Mouse (Mus musculus) liver, embryonic 11.5 days (tissue): ENCODE data around the gene Gm20422. TPM values are rescaled to one million over a fixed set of nuclear protein-coding genes. Genes with fewer than 3 reads are reported as not detected.
A peak's percentile ranks its signal among the peaks of the same experiment; 100 is the strongest.

Experiments
- ATAC-seq: fragments of 200-750 bp; cut with Nextera tagmentation; replicated peaks from 2 replicates; pipeline ENCODE4 v1.8.0; 2017; ENCODE audit warnings: moderate number of reproducible peaks, mild to moderate bottlenecking, moderate TSS enrichment, moderate library complexity; ENCODE audit not compliant: low FRiP score
- DNase-seq: peaks from one replicate; pipeline ENCODE4 v3.0.0-alpha.2; 2017; ENCODE audit warnings: low spot score
- H3K27ac ChIP-seq: fragments of 300-500 bp; sonication (generic); 2 replicates; pipeline ENCODE4 v1.5.1; 2014; ENCODE audit warnings: mild to moderate bottlenecking, low read depth, low read length, control low read depth
- H3K27me3 ChIP-seq: fragments of 300-500 bp; sonication (generic); replicated peaks from 2 replicates; pipeline ENCODE4 v1.6.1; 2014; ENCODE audit warnings: low read length, mixed read lengths; ENCODE audit not compliant: control insufficient read depth, insufficient read depth
- H3K36me3 ChIP-seq: fragments of 300-500 bp; sonication (generic); 2 replicates; pipeline ENCODE4 v1.6.1; 2014; ENCODE audit warnings: mild to moderate bottlenecking, low read length, moderate library complexity, mixed read lengths; ENCODE audit not compliant: control insufficient read depth, insufficient read depth
- H3K4me1 ChIP-seq: fragments of 300-500 bp; sonication (generic); replicated peaks from 2 replicates; pipeline ENCODE4 v1.6.1; 2014; ENCODE audit warnings: low read length, mixed read lengths; ENCODE audit not compliant: control insufficient read depth, insufficient read depth
- H3K4me2 ChIP-seq: fragments of 300-500 bp; sonication (generic); 2 replicates; pipeline ENCODE4 v1.6.1; 2014; ENCODE audit warnings: mild to moderate bottlenecking, control low read depth, moderate library complexity
- H3K4me3 ChIP-seq: fragments of 300-500 bp; sonication (generic); 2 replicates; pipeline ENCODE4 v1.5.1; 2014; ENCODE audit warnings: low read depth, low read length, control low read depth
- H3K9ac ChIP-seq: fragments of 300-500 bp; sonication (generic); 2 replicates; pipeline ENCODE4 v1.6.1; 2014; ENCODE audit warnings: low read depth, low read length, control low read depth
- H3K9me3 ChIP-seq: fragments of 300-500 bp; sonication (generic); 2 replicates; pipeline ENCODE4 v1.6.1; 2016; ENCODE audit warnings: low read length, inconsistent platforms, mixed read lengths; ENCODE audit not compliant: control insufficient read depth
- WGBS: fragments of 180-500 bp; shearing (Covaris S2); extraction: QIAGEN DNeasy Blood & Tissue Kit; methylation state at CpG from one replicate; pipeline ENCODE4 v1.1.7; 2014; 5-methylcytosine and 5-hydroxymethylcytosine counted together
- polyA plus RNA-seq: library from polyadenylated mRNA; unstranded; fragments of >200 nt; fragmentation: Nextera tagmentation; extraction: Ambion mirVana; gene quantifications from 2 replicates; pipeline ENCODE4 v1.2.1, GENCODE M21; 2014

The Gm20422 gene
- polyA plus RNA-seq, 1 experiment from 2014 or later: 0.70 TPM

- peak overlapping the region; percentile 74 for H3K4me3 ChIP-seq
- H3K27ac ChIP-seq: peak overlapping the region; percentile 91
- H3K36me3 ChIP-seq: peaks cover 14% of the 10 kb centered on the region
- peak overlapping the region; percentile 85 for H3K4me2 ChIP-seq
- DNase-seq (no peak), ATAC-seq (peak; percentile 12; the same call in 1 of the 2 replicates)
- peaks cover 22% of the 10 kb centered on the region for H3K4me1 ChIP-seq
- 22% methylated on average over 11 of the region's 11 CpGs for WGBS
- H3K27me3 ChIP-seq: no peaks in the 10 kb centered on the region
- H3K9ac ChIP-seq: peak overlapping the region; percentile 85
- H3K9me3 ChIP-seq: no peaks in the 10 kb centered on the region
These were observed 15.7 kb upstream of the Gm20422 start for GRCm38 (mm10) chr8:69790364-69790763.

- Histone ChIP-seq H3K36me3 (peaks cover 9% of the 10 kb centered on the region; the same call in 1 of the 2 replicates), H3K9me3 (no peaks in the 10 kb centered on the region), H3K27me3 (no peaks in the 10 kb centered on the region), H3K9ac (peak overlapping the region; percentile 85), H3K4me1 (peaks cover 22% of the 10 kb centered on the region), H3K4me3 (peak overlapping the region; percentile 74), H3K4me2 (peak overlapping the region; percentile 85), H3K27ac (peak overlapping the region; percentile 91)
- ATAC-seq (no peak), DNase-seq (no peak)
- WGBS: 63% methylated on average over 5 of the region's 5 CpGs
These were observed 15.0 kb upstream of the Gm20422 start for GRCm38 (mm10) chr8:69789731-69790130.

GRCm38 (mm10) chr8:69789105-69789504 is 14.4 kb upstream of the Gm20422 start:
- Histone ChIP-seq H3K27ac (no peak overlapping the region), H3K4me2 (peak overlapping the region; percentile 33), H3K27me3 (no peaks in the 10 kb centered on the region), H3K9me3 (no peaks in the 10 kb centered on the region), H3K4me3 (no peak overlapping the region), H3K36me3 (peaks cover 5% of the 10 kb centered on the region; the same call in 1 of the 2 replicates), H3K4me1 (peaks cover 22% of the 10 kb centered on the region), H3K9ac (no peak overlapping the region)
- WGBS: 56% methylated on average over 5 of the region's 5 CpGs
- no peak for DNase-seq
- peak; percentile 37; the same call in 1 of the 2 replicates for ATAC-seq

- Histone ChIP-seq H3K27me3 (no peaks in the 10 kb centered on the region), H3K36me3 (no peaks in the 10 kb centered on the region), H3K4me3 (no peak overlapping the region), H3K4me1 (peaks cover 8% of the 10 kb centered on the region), H3K9ac (no peak overlapping the region), H3K27ac (no peak overlapping the region), H3K9me3 (no peaks in the 10 kb centered on the region), H3K4me2 (no peak overlapping the region)
- DNase-seq (no peak), ATAC-seq (no peak)
- WGBS: 67% methylated on average over 11 of the region's 12 CpGs
These were observed 2.4 kb upstream of the Gm20422 start for GRCm38 (mm10) chr8:69777111-69777510.

- peaks cover 2% of the 10 kb centered on the region for H3K36me3 ChIP-seq
- peak overlapping the region; percentile 99; the same call in 1 of the 2 replicates for H3K27ac ChIP-seq
- H3K9me3 ChIP-seq: no peaks in the 10 kb centered on the region
- H3K4me2 ChIP-seq: peak overlapping the region; percentile 63
- DNase-seq (no peak), ATAC-seq (no peak)
- 50% methylated on average over 2 of the region's 2 CpGs for WGBS
- H3K27me3 ChIP-seq: no peaks in the 10 kb centered on the region
- H3K9ac ChIP-seq: peak overlapping the region; percentile 97; the same call in 1 of the 2 replicates
- peaks cover 8% of the 10 kb centered on the region for H3K4me1 ChIP-seq
- H3K4me3 ChIP-seq: peak overlapping the region; percentile 69
These were observed 456 bp upstream of the Gm20422 start for GRCm38 (mm10) chr8:69775149-69775534.

GRCm38 (mm10) chr8:69772106-69772505 is 2.6 kb downstream of the Gm20422 start:
- ATAC-seq: no peak
- H3K27ac ChIP-seq: no peak overlapping the region
- peaks cover 29% of the 10 kb centered on the region for H3K36me3 ChIP-seq
- WGBS: 83% methylated on average over 2 of the region's 2 CpGs
- H3K9me3 ChIP-seq: no peaks in the 10 kb centered on the region
- no peak for DNase-seq
- no peak overlapping the region for H3K9ac ChIP-seq
- no peaks in the 10 kb centered on the region for H3K27me3 ChIP-seq
- peaks cover 8% of the 10 kb centered on the region for H3K4me1 ChIP-seq
- H3K4me3 ChIP-seq: no peak overlapping the region
- H3K4me2 ChIP-seq: no peak overlapping the region; the same call in 1 of the 2 replicates

GRCm38 (mm10) chr8:69771221-69771620 is 3.5 kb downstream of the Gm20422 start:
- no peak overlapping the region for H3K9ac ChIP-seq
- no peak for DNase-seq
- WGBS: 85% methylated on average over 9 of the region's 9 CpGs
- ATAC-seq: no peak
- peaks cover 37% of the 10 kb centered on the region for H3K36me3 ChIP-seq
- no peaks in the 10 kb centered on the region for H3K27me3 ChIP-seq
- no peak overlapping the region for H3K4me3 ChIP-seq
- H3K4me2 ChIP-seq: no peak overlapping the region
- no peak overlapping the region for H3K27ac ChIP-seq
- peaks cover 4% of the 10 kb centered on the region for H3K9me3 ChIP-seq
- H3K4me1 ChIP-seq: peaks cover 8% of the 10 kb centered on the region

GRCm38 (mm10) chr8:69761814-69762445 is 12.8 kb downstream of the Gm20422 start:
- no peak overlapping the region for H3K4me3 ChIP-seq
- WGBS: 94% methylated on average over 4 of the region's 4 CpGs

GRCm38 (mm10) chr8:69758316-69758715 is 16.4 kb downstream of the Gm20422 start:
- H3K4me2 ChIP-seq: no peak overlapping the region
- H3K36me3 ChIP-seq: peaks cover 9% of the 10 kb centered on the region
- 92% methylated on average over 5 of the region's 5 CpGs for WGBS
- no peak overlapping the region for H3K4me3 ChIP-seq
- no peak overlapping the region for H3K27ac ChIP-seq
- no peak overlapping the region for H3K9ac ChIP-seq
- H3K27me3 ChIP-seq: no peaks in the 10 kb centered on the region
- H3K4me1 ChIP-seq: peaks cover 1% of the 10 kb centered on the region; the same call in 1 of the 2 replicates
- ATAC-seq (no peak), DNase-seq (no peak)
- no peaks in the 10 kb centered on the region for H3K9me3 ChIP-seq

More at GRCm38 (mm10) chr8:69761814-69762445, 12.8 kb downstream of the Gm20422 start:
- peaks cover 7% of the 10 kb centered on the region for H3K9me3 ChIP-seq
- H3K9ac ChIP-seq: no peak overlapping the region
- H3K36me3 ChIP-seq: peaks cover 37% of the 10 kb centered on the region
- H3K4me2 ChIP-seq: no peak overlapping the region
- ATAC-seq (no peak), DNase-seq (no peak)
- no peaks in the 10 kb centered on the region for H3K27me3 ChIP-seq
- no peak overlapping the region for H3K27ac ChIP-seq
- H3K4me1 ChIP-seq: no peaks in the 10 kb centered on the region
